Mouse (Mus musculus): ENCODE results near the gene Nubpl. TPM values are rescaled to one million over a fixed set of nuclear protein-coding genes. Genes with fewer than 3 reads are reported as not detected.

Nubpl gene
- total RNA-seq, 1 experiment from 2014 or later, result 6.4 TPM

Other genes starting within 250 kb of the Nubpl start
- 58.0 and 58.6 TPM in 2 replicates for gene Heatr5a, start 126.4 kb upstream of the Nubpl start, total RNA-seq (2017)
- gene Dtd2, start 91.2 kb upstream of the Nubpl start, total RNA-seq (2017), result 9.0 and 20.8 TPM in 2 replicates
- not detected in 2 replicates for gene Gpr33, start 69.7 kb upstream of the Nubpl start, total RNA-seq (2017)